Mouse (Mus musculus) right cerebral cortex, postnatal 36 days (tissue): ENCODE data around the gene Ctss.

ENCODE experiments used
- DNase-seq, 2 experiments: peaks; one replicate each; pipeline ENCODE4 v3.0.0; 2022; ENCODE audit warnings: low spot score in 2 of 2, mixed read lengths in 1 of 2

Ctss gene

GRCm38 (mm10) chr3:95526622-95527211, at the start of gene Ctss:
Gene Ctss, plus strand, starts transcription at chr3:95526786.
- no peak for DNase-seq

DNA sequence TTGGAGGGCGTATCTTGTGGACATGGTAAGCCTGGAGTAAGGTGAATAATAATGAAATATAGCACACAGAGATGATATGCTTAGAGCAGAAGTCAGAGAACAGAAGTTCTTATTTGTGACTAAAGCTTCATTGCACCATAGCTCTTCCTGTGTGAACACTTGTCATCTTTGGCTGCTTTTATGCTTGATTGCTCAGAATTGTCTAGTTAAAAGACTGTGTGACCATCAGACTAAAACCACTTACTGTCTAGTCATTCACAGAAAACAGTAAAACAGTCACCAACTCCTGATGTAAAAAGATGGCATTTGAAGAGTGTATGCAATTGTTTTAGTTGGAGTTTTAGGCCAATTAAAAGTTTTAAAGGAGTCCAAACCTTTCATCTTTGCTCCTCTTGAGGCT, 47.6 kb upstream of the Ctss start:
- no peak for DNase-seq

GRCm38 (mm10) chr3:95486421-95486820, 40.2 kb upstream of the Ctss start:
- DNase-seq = no peak

- DNase-seq = no peak
Measured at GRCm38 (mm10) chr3:95488679-95489078, 37.9 kb upstream of the Ctss start.

- no peak for DNase-seq
Measured at GRCm38 (mm10) chr3:95490238-95490637, 36.3 kb upstream of the Ctss start.

GRCm38 (mm10) chr3:95494342-95494741, 32.2 kb upstream of the Ctss start:
- DNase-seq = no peak

- DNase-seq = no peak
Measured at GRCm38 (mm10) chr3:95498229-95498628, 28.4 kb upstream of the Ctss start.

DNA sequence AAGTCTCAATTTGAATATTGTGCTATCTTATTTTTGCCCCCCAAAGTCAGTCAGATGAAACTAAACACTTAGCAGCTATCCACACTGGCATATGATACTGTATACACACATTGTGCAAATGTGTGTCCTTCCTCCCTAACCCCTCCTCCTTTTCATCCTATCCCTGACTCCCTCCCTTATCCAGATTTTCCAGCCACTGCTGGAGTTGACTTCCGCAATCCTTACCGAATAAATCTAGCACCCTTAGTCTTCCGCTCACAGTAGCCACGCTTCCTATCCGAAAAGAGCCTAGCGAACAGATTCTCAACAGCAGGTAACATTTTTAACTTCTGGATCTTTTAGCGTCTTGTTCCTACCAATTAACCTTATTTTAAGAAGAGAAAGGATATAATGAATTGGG, 27.6 kb upstream of the Ctss start, which contains the start of gene Ctsk:
Gene Ctsk (plus strand): TSS at position 233 of the 400 bp plus-strand sequence.
- DNase-seq = no peak

DNA sequence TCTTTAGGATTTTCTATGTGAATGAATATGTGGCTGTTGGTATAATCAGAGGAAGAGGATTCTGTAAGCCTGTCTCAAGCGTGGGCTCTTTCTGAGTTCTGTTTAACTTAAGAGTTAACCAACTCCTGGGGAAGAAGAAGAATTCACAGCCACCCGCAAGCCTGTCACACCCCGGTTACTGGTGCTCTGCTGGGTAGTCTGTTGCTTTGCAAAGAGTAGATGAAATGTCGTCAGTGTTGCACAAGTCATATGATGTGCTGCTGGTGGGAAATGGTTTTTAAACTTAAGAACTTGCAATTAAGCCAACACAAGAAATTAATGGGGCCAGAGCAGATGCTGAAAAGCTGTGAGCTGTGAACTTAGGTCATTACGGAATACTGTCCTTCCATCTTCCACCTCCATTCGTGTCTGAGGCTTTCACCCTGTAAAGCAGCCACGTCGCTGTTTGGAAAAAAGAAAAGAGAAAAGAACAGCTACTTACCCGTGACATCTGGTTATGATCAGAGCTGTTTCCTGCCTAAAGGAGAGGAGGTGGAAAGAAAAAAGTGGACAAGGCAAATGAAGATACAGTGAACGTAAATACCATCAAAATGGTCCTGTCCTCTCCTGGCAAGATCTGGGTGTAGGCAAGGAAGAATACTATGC, 27.0 kb upstream of the Ctss start:
- peak in 1 of 2 experiments; percentile 30 for DNase-seq

- DNase-seq = no peak
Measured at GRCm38 (mm10) chr3:95502312-95502711, 24.3 kb upstream of the Ctss start.

GRCm38 (mm10) chr3:95509348-95509747, 17.2 kb upstream of the Ctss start:
- DNase-seq = no peak

DNA sequence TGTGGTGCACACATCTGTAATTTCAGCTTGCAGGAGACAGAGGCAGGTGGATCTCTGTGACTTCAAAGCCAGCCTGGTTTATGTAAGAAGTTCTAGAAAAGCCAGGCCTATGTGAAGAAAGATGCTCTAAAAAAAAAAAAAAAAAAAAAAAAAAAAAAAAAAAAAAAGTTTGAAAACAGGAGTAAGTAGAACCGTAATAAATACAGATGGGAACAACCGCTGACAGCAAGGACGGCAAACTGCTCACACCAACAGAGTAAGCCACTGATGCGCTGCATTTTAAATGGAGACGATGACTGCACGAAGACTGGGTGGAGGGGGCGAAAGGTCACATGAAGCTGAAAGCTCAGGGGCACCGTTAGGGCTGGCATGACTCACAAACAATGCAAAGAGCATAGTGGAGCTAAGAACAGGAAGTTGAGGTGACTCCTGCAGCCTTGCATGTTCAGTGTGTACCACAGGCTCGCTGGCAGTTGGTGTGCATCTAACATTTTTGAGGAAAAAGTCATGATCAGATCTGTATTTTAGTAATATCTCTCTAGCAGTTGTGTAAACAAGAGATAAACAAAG, 14.9 kb upstream of the Ctss start:
- DNase-seq = no peak

- no peak for DNase-seq
Measured at GRCm38 (mm10) chr3:95516614-95517041, 10.0 kb upstream of the Ctss start.

DNA sequence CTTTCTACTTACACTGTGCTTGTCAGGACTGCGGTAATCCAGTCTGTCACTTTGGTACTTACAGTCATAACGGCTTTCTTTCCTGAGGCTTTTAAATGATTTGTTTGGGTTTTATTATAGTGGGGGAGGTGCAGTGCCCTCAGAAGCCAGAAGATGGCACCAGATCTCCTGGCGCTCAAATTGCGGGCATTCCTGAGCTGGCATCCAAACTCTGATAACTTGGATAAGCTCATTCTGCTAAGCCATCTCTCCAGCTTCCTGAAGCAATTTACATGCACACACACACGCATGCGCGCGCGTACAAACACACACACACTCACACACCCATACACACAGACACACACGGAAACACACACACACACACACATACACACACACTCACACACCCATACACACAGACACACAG, 9.1 kb upstream of the Ctss start:
- DNase-seq = peak; percentile 50 to 52

GRCm38 (mm10) chr3:95518891-95519290, 7.7 kb upstream of the Ctss start:
- DNase-seq = no peak

DNA sequence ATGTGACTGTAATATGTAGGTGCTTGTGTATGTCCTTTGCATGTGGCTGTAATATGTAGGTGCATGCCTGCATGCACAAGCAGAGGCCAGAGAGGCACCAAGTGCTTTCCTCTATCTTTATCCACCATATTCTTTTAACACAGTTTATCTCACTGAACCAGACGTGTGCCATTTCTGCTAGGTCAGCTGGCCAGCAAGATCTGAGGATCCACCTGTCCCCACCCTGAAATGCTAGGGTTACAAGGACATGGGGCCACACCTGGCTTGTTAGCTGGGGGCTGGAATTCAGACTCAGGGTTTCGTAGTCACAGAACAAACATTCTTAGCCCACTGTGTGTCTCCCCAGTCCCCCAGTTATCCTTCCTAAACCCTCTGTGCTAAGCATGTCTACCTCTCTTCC, 7.3 kb upstream of the Ctss start:
- no peak for DNase-seq

DNA sequence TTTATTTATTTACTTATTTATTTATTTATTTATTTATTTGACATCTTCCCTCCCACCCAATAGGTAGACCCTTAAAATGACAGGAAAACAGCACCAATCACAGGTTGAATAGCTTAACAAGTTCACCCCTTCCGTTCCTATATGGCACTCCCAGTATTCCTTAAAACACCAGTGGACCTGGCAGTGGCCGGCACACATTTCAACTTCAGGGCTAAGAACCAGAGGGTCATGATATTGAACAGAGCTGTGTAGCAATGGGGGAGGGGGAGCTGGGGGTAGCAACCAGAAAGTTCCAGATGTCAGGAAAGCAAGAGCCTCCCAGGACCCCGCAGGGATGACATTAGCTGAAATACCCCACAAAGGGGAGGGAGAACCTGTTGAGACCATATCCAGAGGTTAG, 6.5 kb upstream of the Ctss start:
- DNase-seq = no peak

GRCm38 (mm10) chr3:95521168-95521567, 5.4 kb upstream of the Ctss start:
- DNase-seq = no peak

DNA sequence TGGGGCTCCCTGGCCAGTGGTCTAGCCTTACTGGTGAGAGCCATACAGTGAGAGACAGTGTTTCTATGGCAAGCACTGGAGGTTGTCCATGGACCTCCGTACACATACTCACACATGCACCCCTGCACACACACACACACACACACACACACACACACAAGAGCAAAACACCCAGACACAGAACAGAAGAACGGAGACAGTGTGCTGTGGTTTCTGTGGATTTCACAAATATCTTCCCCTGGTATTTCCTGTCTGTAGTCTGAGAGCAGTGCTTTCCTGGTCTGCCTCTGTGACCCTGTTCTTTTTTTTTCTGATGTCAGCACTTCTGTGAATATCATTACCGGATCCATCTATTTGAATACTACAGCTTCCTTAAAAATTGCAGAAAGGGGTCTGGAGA, 2.9 kb upstream of the Ctss start:
- DNase-seq = no peak

DNA sequence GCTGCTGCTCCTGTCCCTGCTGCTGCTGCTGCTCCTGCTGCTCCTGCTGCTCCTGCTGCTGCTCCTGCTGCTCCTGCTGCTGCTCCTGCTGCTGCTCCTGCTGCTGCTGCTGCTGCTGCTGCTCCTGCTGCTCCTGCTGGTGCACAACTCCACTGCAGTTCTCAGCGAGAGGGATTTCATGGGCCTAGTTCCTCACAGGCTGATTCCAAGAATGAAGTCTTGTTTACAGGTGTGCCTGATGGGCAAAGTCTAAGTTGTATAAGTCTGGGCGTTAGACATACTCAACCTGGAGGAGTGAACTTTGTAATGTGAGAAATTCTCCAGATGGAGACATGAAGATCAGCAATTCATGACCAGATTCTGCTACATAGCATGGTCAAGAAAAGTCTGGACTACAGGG, 1.9 kb upstream of the Ctss start:
- no peak for DNase-seq

- no peak for DNase-seq
Measured at GRCm38 (mm10) chr3:95526111-95526510, 475 bp upstream of the Ctss start.

- DNase-seq = no peak
Measured at GRCm38 (mm10) chr3:95529814-95530213, 3.2 kb downstream of the Ctss start.

DNA sequence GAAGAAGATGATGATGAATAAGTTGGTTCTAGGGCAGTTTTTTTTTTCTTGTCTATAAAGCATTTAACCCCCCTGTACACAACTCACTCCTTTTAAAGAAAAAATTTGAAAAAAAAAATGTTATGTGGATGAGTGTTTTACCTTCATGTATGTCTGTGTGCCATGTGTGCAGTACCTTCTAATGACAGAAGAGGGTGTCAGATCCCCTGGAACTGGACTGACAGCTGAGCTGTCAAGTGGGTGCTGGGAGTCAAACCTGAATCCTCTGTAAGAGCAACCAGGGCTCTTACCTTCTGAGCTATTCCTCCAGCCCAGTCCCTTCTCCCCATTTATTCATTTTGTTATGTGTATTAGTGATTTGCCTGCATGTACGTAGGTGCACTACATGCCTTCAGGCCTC, 4.4 kb downstream of the Ctss start:
- no peak for DNase-seq
